Mouse (Mus musculus) C2C12 (cell line): ENCODE measurements at regions not wholly inside any gene's neighbourhood (a gene's known extent, or its start where the extent isn't known, plus 50 kb on each side); places are given as distances from the start of the nearest gene placed in this dataset.

ENCODE experiments used
- H3K27me3 ChIP-seq: one replicate; pipeline ENCODE4 v1.6.1; 2011; ENCODE audit not compliant: control insufficient read depth, insufficient read depth, insufficient read length
- H3K36me3 ChIP-seq: one replicate; pipeline ENCODE4 v1.6.1; 2011; ENCODE audit not compliant: control insufficient read depth, insufficient read depth
- H3K4me3 ChIP-seq: one replicate; pipeline ENCODE4 v1.5.1; 2011; ENCODE audit warnings: mild to moderate bottlenecking, control low read depth; ENCODE audit not compliant: poor library complexity, insufficient read depth, severe bottlenecking
- H3K79me2 ChIP-seq: one replicate; pipeline ENCODE4 v1.6.1; 2011; ENCODE audit not compliant: control insufficient read depth, insufficient read depth
- H3K79me3 ChIP-seq: one replicate; pipeline ENCODE4 v1.6.1; 2011; ENCODE audit warnings: low read depth, control low read depth
- H3ac ChIP-seq: one replicate; pipeline ENCODE3; 2011; ENCODE audit warnings: low read depth; ENCODE audit not compliant: control insufficient read depth, insufficient read length
- CEBPB ChIP-seq: IDR thresholded peaks from one replicate; pipeline ENCODE4 v1.6.1; 2011; ENCODE audit warnings: low read depth, mild to moderate bottlenecking, control low read depth, moderate library complexity
- CTCF ChIP-seq: IDR thresholded peaks from one replicate; pipeline ENCODE4 v1.5.1; 2011; ENCODE audit not compliant: control insufficient read depth, insufficient read depth, insufficient read length
- FOSL1 ChIP-seq: IDR thresholded peaks from one replicate; pipeline ENCODE4 v1.8.0; 2011; ENCODE audit warnings: mild to moderate bottlenecking, low read length; ENCODE audit not compliant: poor library complexity, insufficient read depth, severe bottlenecking
- MAX ChIP-seq: IDR thresholded peaks from one replicate; pipeline ENCODE4 v1.6.1; 2011; ENCODE audit warnings: mild to moderate bottlenecking, control low read depth
- MYOD1 ChIP-seq: IDR thresholded peaks from one replicate; pipeline ENCODE4 v1.6.1; 2011; ENCODE audit warnings: low read depth; ENCODE audit not compliant: control insufficient read depth, insufficient read length
- MYOG ChIP-seq: IDR thresholded peaks from one replicate; pipeline ENCODE4 v1.6.1; 2011; ENCODE audit not compliant: control insufficient read depth, insufficient read length; ENCODE audit errors: extremely low read depth
- USF1 ChIP-seq: IDR thresholded peaks from one replicate; pipeline ENCODE4 v1.6.1; 2011; ENCODE audit warnings: low read depth, mild to moderate bottlenecking, control low read depth, moderate library complexity

GRCm38 (mm10) chr14:105528107-105528506 is 269.7 kb downstream of the Ndfip2 start:
- H3K79me3 ChIP-seq, result no peaks in the 10 kb centered on the region
- TF ChIP-seq MYOG (no peak), MYOD1 (no peak), MAX (no peak), CEBPB (no peak), USF1 (no peak), FOSL1 (no peak), CTCF (no peak)
- H3K4me3 ChIP-seq, result no peak overlapping the region
- no peaks in the 10 kb centered on the region for H3K36me3 ChIP-seq
- H3ac ChIP-seq, result no peak overlapping the region
- no peaks in the 10 kb centered on the region for H3K27me3 ChIP-seq
- no peaks in the 10 kb centered on the region for H3K79me2 ChIP-seq

GRCm38 (mm10) chr14:105523849-105524248 is 265.5 kb downstream of the Ndfip2 start:
- TF ChIP-seq CEBPB (no peak), FOSL1 (no peak), USF1 (no peak)
- no peaks in the 10 kb centered on the region for H3K36me3 ChIP-seq
- no peaks in the 10 kb centered on the region for H3K79me3 ChIP-seq
- no peaks in the 10 kb centered on the region for H3K79me2 ChIP-seq
- H3K27me3 ChIP-seq, result no peaks in the 10 kb centered on the region
- H3ac ChIP-seq, result no peak overlapping the region
- H3K4me3 ChIP-seq, result no peak overlapping the region

- Histone ChIP-seq H3K36me3 (no peaks in the 10 kb centered on the region), H3ac (no peak overlapping the region), H3K27me3 (no peaks in the 10 kb centered on the region), H3K4me3 (no peak overlapping the region), H3K79me3 (no peaks in the 10 kb centered on the region), H3K79me2 (no peaks in the 10 kb centered on the region)
- no peak for TF ChIP-seq FOSL1
- no peak for TF ChIP-seq CEBPB
- no peak for TF ChIP-seq CTCF
- no peak for TF ChIP-seq MAX
- TF ChIP-seq MYOD1, result no peak
- TF ChIP-seq MYOG, result no peak
- no peak for TF ChIP-seq USF1
Measured at GRCm38 (mm10) chr14:105522279-105522678, 263.9 kb downstream of the Ndfip2 start.

GRCm38 (mm10) chr14:105518706-105519105 is 260.3 kb downstream of the Ndfip2 start:
- TF ChIP-seq MAX (no peak), MYOD1 (no peak), FOSL1 (no peak), CEBPB (no peak), USF1 (no peak), MYOG (no peak), CTCF (no peak)

GRCm38 (mm10) chr14:105514413-105514812 is 256.0 kb downstream of the Ndfip2 start:
- no peaks in the 10 kb centered on the region for H3K36me3 ChIP-seq
- no peak overlapping the region for H3K4me3 ChIP-seq
- H3ac ChIP-seq, result no peak overlapping the region
- no peaks in the 10 kb centered on the region for H3K79me3 ChIP-seq
- H3K79me2 ChIP-seq, result no peaks in the 10 kb centered on the region
- TF ChIP-seq FOSL1 (no peak), MAX (no peak), MYOG (no peak), CTCF (no peak), CEBPB (no peak), USF1 (no peak), MYOD1 (no peak)
- H3K27me3 ChIP-seq, result no peaks in the 10 kb centered on the region

More at GRCm38 (mm10) chr14:105518706-105519105, 260.3 kb downstream of the Ndfip2 start:
- H3K27me3 ChIP-seq, result no peaks in the 10 kb centered on the region
- no peaks in the 10 kb centered on the region for H3K36me3 ChIP-seq
- no peak overlapping the region for H3ac ChIP-seq
- no peaks in the 10 kb centered on the region for H3K79me3 ChIP-seq
- no peak overlapping the region for H3K4me3 ChIP-seq
- no peaks in the 10 kb centered on the region for H3K79me2 ChIP-seq

GRCm38 (mm10) chr14:105512914-105513677 is 254.7 kb downstream of the Ndfip2 start:
- TF ChIP-seq MYOD1, result no peak
- TF ChIP-seq CEBPB, result no peak
- TF ChIP-seq USF1, result no peak
- no peak for TF ChIP-seq MYOG
- no peak for TF ChIP-seq FOSL1
- TF ChIP-seq CTCF, result no peak
- Histone ChIP-seq H3K79me2 (no peaks in the 10 kb centered on the region), H3K79me3 (no peaks in the 10 kb centered on the region), H3ac (no peak overlapping the region), H3K27me3 (no peaks in the 10 kb centered on the region), H3K4me3 (no peak overlapping the region), H3K36me3 (no peaks in the 10 kb centered on the region)
